Mouse (Mus musculus) bone marrow, adult 2 months (tissue): ENCODE results near the gene Aldh3a2.

ENCODE experiments used
- CTCF ChIP-seq: fragments of 200-500 bp; IDR thresholded peaks from 2 replicates; pipeline ENCODE4 v1.5.1; 2011; ENCODE audit warnings: low read length, control low read depth; ENCODE audit not compliant: control insufficient read depth, insufficient read depth
- POLR2A ChIP-seq: fragments of 200-500 bp; IDR thresholded peaks from 2 replicates; pipeline ENCODE4 v1.6.1; 2011; ENCODE audit warnings: low read depth, mild to moderate bottlenecking, control low read depth, low read length, borderline replicate concordance; ENCODE audit not compliant: control insufficient read depth

- no peak for TF ChIP-seq POLR2A
- no peak for TF ChIP-seq CTCF
Observed at GRCm38 (mm10) chr11:61271612-61272011, 4.3 kb upstream of the Aldh3a2 start.
